Mouse (Mus musculus) intestine, embryonic 14.5 days (tissue): Measurements from ENCODE around the gene March6. TPM values are rescaled to one million over a fixed set of nuclear protein-coding genes. Genes with fewer than 3 reads are reported as not detected.

Experiments
- ATAC-seq: fragments of 200-750 bp; cut with Nextera tagmentation; replicated peaks from 2 replicates; pipeline ENCODE4 v1.8.0; 2017; ENCODE audit warnings: low read depth, moderate number of reproducible peaks, moderate TSS enrichment, moderate library complexity; ENCODE audit not compliant: low FRiP score, low TSS enrichment
- DNase-seq: peaks from one replicate; pipeline ENCODE4 v3.0.0-alpha.2; 2018; ENCODE audit warnings: low spot score
- H3K27ac ChIP-seq: fragments of 300-500 bp; sonication (generic); 2 replicates; pipeline ENCODE4 v1.5.1; 2014; ENCODE audit warnings: low read depth, mild to moderate bottlenecking, control low read depth
- H3K27me3 ChIP-seq: fragments of 300-500 bp; sonication (generic); replicated peaks from 2 replicates; pipeline ENCODE4 v1.6.1; 2014; ENCODE audit warnings: low read length, control low read depth; ENCODE audit not compliant: control insufficient read depth, insufficient read depth
- H3K36me3 ChIP-seq: fragments of 300-500 bp; sonication (generic); 2 replicates; pipeline ENCODE4 v1.6.1; 2014; ENCODE audit warnings: low read length, control low read depth; ENCODE audit not compliant: control insufficient read depth, insufficient read depth
- H3K4me1 ChIP-seq: fragments of 300-500 bp; sonication (generic); replicated peaks from 2 replicates; pipeline ENCODE4 v1.6.1; 2014; ENCODE audit warnings: low read length, control low read depth, mixed read lengths; ENCODE audit not compliant: control insufficient read depth, insufficient read depth
- H3K4me2 ChIP-seq: fragments of 300-500 bp; sonication (generic); 2 replicates; pipeline ENCODE4 v1.6.1; 2014; ENCODE audit warnings: low read length
- H3K4me3 ChIP-seq: fragments of 300-500 bp; sonication (generic); 2 replicates; pipeline ENCODE4 v1.5.1; 2014; ENCODE audit warnings: low read depth, low read length, control low read depth, mixed read lengths
- H3K9ac ChIP-seq: fragments of 300-500 bp; sonication (generic); 2 replicates; pipeline ENCODE4 v1.6.1; 2014; ENCODE audit warnings: mild to moderate bottlenecking, low read length
- H3K9me3 ChIP-seq: fragments of 300-500 bp; sonication (generic); 2 replicates; pipeline ENCODE4 v1.6.1; 2016; ENCODE audit warnings: low read length, control low read depth; ENCODE audit not compliant: control insufficient read depth
- WGBS: fragments of 180-500 bp; shearing (Covaris S2); extraction: QIAGEN DNeasy Blood & Tissue Kit; methylation state at CpG from one replicate; pipeline ENCODE4 v1.1.7; 2014; 5-methylcytosine and 5-hydroxymethylcytosine counted together
- polyA plus RNA-seq: library from polyadenylated mRNA; unstranded; fragments of >200 nt; fragmentation: Nextera tagmentation; extraction: Ambion mirVana; gene quantifications from 2 replicates; pipeline ENCODE4 v1.2.1, GENCODE M21; 2014

Gene March6
- polyA plus RNA-seq, result 36.2 and 39.6 TPM in 2 replicates

DNA sequence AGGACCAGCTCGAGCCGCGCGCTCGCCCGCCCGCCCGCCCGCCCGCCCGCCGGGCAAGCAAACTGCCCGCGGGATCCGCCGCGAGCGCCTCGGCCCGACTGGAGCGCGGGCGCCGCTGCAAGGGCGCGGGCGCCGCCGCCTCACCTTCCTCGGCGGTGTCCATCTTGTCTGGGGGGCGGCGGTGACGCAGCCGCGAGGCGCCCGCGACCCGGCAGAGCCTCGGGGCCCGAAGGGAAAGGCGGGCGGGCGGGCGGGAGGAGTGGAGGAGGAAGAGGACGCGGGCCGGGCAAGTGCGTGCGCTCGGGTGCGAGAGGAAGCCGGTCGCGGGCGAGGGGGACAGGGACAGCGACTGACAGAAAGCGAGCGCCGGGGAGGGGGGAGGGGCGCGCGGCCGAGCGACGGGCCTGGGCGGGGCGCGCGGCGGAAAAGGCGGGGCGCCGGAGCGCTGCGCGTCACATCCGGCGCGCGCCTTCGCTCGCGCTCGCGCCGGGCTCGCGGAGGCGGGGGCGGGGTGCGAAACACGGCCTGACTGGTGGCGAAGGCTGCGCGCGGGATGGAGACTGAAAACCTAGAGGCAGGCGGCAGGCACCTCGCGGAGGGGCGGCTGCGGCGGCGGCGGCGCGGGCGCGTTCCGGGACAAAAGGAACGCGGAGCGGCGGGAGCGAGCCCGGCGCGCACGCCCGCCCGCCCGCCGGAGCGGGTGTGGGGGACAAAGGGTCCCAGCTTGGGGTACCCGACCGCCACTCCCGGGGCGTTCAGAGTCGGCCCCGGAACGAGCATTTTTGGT, at the start of gene March6:
March6 (minus strand) TSS at position 395 of the 787 bp plus-strand sequence.
- DNase-seq, result peak; percentile 91
- H3K4me2 ChIP-seq, result peak within 1 kb of the TSS; percentile 85
- peaks cover 14% of the 10 kb centered on the region for H3K4me1 ChIP-seq
- no peaks in the 10 kb centered on the region for H3K36me3 ChIP-seq
- under 1% methylated on average over 99 of the region's 132 CpGs for WGBS
- ATAC-seq, result peak; percentile 93
- H3K9me3 ChIP-seq, result no peaks in the 10 kb centered on the region
- peak within 1 kb of the TSS; percentile 92 for H3K9ac ChIP-seq
- H3K27ac ChIP-seq, result peak within 1 kb of the TSS; percentile 97
- peak within 1 kb of the TSS; percentile 91 for H3K4me3 ChIP-seq
- H3K27me3 ChIP-seq, result no peaks in the 10 kb centered on the region

DNA sequence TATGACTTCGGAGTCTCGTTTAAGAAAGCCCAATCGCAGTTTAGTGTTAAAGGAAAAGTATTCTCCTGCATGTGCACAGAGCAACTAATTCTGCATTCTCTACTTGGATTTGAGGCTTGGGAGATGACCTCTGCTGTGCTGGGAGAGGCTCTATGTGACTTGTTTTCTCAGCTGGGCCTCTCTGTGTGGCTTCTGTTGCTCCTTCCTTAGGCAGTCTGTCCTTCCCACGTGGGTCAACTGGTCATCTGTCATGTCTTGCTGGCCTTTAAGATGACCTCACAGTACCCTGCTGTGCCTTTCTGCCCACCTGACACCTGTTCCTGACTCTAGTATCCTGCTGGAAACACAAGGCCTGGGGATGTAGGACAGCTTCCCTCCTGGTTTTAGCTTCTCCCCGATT, 45.2 kb upstream of the March6 start:
- no peaks in the 10 kb centered on the region for H3K27me3 ChIP-seq
- H3K4me2 ChIP-seq, result no peak overlapping the region
- no peak for DNase-seq
- no peak overlapping the region for H3K27ac ChIP-seq
- no peak overlapping the region for H3K4me3 ChIP-seq
- 83% methylated on average over 5 of the region's 5 CpGs for WGBS
- ATAC-seq, result no peak
- H3K4me1 ChIP-seq, result no peaks in the 10 kb centered on the region
- no peaks in the 10 kb centered on the region for H3K9me3 ChIP-seq
- no peaks in the 10 kb centered on the region for H3K36me3 ChIP-seq
- H3K9ac ChIP-seq, result no peak overlapping the region

DNA sequence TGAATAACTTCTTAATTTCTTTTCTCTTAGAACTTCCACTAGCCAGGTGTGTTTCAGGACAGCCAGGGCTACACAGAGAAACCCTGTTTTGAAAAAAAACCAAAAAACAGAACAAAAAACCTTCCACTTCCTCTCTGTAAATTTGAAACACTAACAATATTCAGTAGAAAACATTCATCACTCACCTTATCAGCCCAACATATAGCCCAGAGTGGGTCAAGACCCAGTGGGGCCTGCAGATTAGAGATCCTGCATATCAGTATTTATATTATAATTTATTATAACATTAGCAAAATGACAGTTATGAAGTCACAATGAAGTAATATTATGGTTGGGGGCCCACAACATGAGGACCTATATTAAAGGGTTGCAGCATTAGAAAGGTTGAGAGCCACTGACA, 42.8 kb upstream of the March6 start:
- H3K27me3 ChIP-seq, result no peaks in the 10 kb centered on the region
- 0 out of 2 replicates have a peak, but pooled peaks cover 11% of the 10 kb centered on the region for H3K4me1 ChIP-seq
- no peak for ATAC-seq

DNA sequence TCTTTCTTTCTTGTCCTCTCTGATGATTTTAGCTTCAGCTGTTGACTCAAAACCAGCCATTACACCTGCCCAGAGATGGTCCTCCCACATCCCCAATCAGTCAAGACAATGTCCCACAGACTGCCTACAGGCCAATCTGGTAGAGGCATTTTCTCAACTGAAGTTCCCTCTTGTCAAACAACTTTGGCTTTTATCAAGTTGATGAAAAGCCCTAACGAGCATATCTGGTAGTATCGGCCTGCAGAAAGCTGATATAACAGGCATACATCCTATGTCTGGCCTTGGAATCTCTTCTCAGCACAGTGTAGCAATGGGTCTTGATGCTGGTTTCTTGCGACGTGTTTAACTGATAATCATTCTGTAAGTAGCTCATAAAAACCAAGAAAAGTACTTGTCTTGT, 42.4 kb upstream of the March6 start:
- H3K4me1 ChIP-seq, result peaks cover 15% of the 10 kb centered on the region
- H3K9me3 ChIP-seq, result no peaks in the 10 kb centered on the region
- no peak overlapping the region for H3K4me2 ChIP-seq
- H3K27ac ChIP-seq, result no peak overlapping the region
- no peak overlapping the region for H3K4me3 ChIP-seq
- H3K36me3 ChIP-seq, result no peaks in the 10 kb centered on the region
- no peaks in the 10 kb centered on the region for H3K27me3 ChIP-seq
- WGBS, result 85% methylated on average over 4 of the region's 4 CpGs
- DNase-seq, result no peak
- ATAC-seq, result no peak
- no peak overlapping the region for H3K9ac ChIP-seq

More for the DNA sequence above, 42.8 kb upstream of the March6 start:
- Histone ChIP-seq H3K27ac (no peak overlapping the region), H3K4me3 (no peak overlapping the region), H3K36me3 (no peaks in the 10 kb centered on the region), H3K9me3 (no peaks in the 10 kb centered on the region), H3K4me2 (no peak overlapping the region), H3K9ac (no peak overlapping the region)
- DNase-seq, result no peak

DNA sequence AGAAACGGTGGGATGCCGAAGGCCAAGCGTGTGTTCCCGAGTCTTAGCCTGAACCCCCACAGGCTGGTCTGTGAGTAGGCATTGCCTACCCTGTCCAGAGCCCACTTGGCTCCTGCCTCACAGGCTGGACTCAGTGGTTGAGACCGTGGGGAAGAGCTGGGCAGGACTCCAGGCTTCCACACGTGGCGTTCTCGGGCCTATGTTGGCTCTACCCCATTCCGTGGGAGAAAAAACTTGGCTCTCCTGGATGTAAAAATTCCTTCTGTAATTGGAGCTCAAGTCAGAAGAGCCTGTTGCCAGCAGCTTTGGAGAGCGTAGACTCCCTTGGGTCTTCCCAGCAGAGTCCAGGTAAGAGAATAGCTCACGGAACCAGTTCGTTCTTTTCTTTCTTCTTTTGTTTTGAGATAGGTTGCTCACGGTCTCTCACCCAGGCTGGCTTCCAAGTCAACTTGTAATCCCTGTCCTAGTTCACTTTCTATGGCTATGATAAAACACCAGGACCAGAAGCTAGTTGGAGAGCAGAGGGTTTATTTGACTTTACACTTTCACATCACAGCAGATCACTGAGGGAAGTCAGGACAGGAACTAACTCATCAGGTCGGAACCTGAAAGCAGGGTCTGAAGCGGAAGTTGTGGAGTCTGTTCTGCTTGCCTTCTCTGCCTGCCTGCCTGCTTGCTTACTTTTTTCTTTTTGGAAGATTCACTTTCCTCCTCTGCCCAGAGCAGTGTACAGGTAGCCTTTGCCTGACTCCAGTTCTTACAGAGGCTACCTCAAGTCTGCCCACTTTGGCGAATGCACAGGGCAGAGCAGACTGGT, 41.3 kb upstream of the March6 start:
- Histone ChIP-seq H3K27ac (no peak overlapping the region), H3K36me3 (no peaks in the 10 kb centered on the region), H3K9ac (no peak overlapping the region), H3K4me1 (peaks cover 19% of the 10 kb centered on the region), H3K9me3 (no peaks in the 10 kb centered on the region), H3K27me3 (no peaks in the 10 kb centered on the region), H3K4me2 (no peak overlapping the region), H3K4me3 (no peak overlapping the region)
- ATAC-seq, result no peak
- WGBS, result 86% methylated on average over 16 of the region's 16 CpGs
- DNase-seq, result no peak

DNA sequence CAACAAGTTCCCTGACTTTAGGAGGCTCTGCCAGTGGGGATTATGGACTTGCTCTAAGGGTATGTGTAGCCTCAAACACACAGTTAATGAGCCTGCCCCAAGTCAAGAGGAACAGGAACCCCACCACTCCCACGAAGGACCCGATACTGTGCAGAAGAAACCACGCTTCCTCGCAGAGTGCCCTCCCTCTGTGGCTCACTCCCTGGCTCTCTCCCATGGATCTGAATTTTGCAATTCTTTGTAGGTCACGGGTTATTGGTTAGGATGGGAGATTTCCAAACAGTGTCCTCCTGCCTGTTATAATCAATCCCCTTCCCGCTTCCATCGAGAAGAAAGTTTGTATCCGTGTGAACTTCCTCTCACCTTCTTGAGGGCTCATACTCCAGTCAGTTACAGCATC, 40.1 kb upstream of the March6 start:
- ATAC-seq, result no peak
- no peak overlapping the region for H3K27ac ChIP-seq
- peaks cover 19% of the 10 kb centered on the region for H3K4me1 ChIP-seq
- WGBS, result 89% methylated on average over 8 of the region's 8 CpGs
- H3K4me2 ChIP-seq, result no peak overlapping the region
- H3K9ac ChIP-seq, result no peak overlapping the region
- no peaks in the 10 kb centered on the region for H3K9me3 ChIP-seq
- no peaks in the 10 kb centered on the region for H3K36me3 ChIP-seq
- no peak for DNase-seq
- no peak overlapping the region for H3K4me3 ChIP-seq
- no peaks in the 10 kb centered on the region for H3K27me3 ChIP-seq

GRCm38 (mm10) chr15:31569325-31570022, 38.6 kb upstream of the March6 start:
- peak; percentile 75 for DNase-seq
- ATAC-seq, result peak; percentile 80
- H3K9me3 ChIP-seq, result no peaks in the 10 kb centered on the region
- no peaks in the 10 kb centered on the region for H3K36me3 ChIP-seq
- 62% methylated on average over 9 of the region's 9 CpGs for WGBS
- peak overlapping the region; percentile 59 for H3K27ac ChIP-seq
- H3K4me3 ChIP-seq, result no peak overlapping the region
- no peaks in the 10 kb centered on the region for H3K27me3 ChIP-seq
- no peak overlapping the region for H3K9ac ChIP-seq
- peak overlapping the region; percentile 11; the same call in 1 of the 2 replicates for H3K4me2 ChIP-seq
- H3K4me1 ChIP-seq, result peaks cover 19% of the 10 kb centered on the region

- peak overlapping the region; percentile 38; the same call in 1 of the 2 replicates for H3K27ac ChIP-seq
- H3K9me3 ChIP-seq, result no peaks in the 10 kb centered on the region
- H3K36me3 ChIP-seq, result no peaks in the 10 kb centered on the region
- H3K4me3 ChIP-seq, result no peak overlapping the region
- WGBS, result 10% methylated on average over 12 of the region's 12 CpGs
- no peaks in the 10 kb centered on the region for H3K27me3 ChIP-seq
- peaks cover 19% of the 10 kb centered on the region for H3K4me1 ChIP-seq
- peak overlapping the region; percentile 37 for H3K4me2 ChIP-seq
- DNase-seq (peak; percentile 65), ATAC-seq (peak; percentile 57)
- H3K9ac ChIP-seq, result no peak overlapping the region
Observed at GRCm38 (mm10) chr15:31568581-31568996, 37.7 kb upstream of the March6 start.
